Mouse (Mus musculus) intestine, embryonic 16.5 days (tissue): ENCODE results near the gene Shc3. TPM values are rescaled to one million over a fixed set of nuclear protein-coding genes. Genes with fewer than 3 reads are reported as not detected.

Experiments used
- ATAC-seq: fragments of 200-750 bp; cut with Nextera tagmentation; 2 replicates; pipeline ENCODE4 v1.8.0; 2017; ENCODE audit warnings: moderate TSS enrichment, moderate library complexity
- H3K27ac ChIP-seq: fragments of 300-500 bp; sonication (generic); 2 replicates; pipeline ENCODE4 v1.5.1; 2014; ENCODE audit warnings: mild to moderate bottlenecking, low read length
- H3K27me3 ChIP-seq: fragments of 300-500 bp; sonication (generic); replicated peaks from 2 replicates; pipeline ENCODE4 v1.6.1; 2014; ENCODE audit warnings: low read length, control low read depth, mixed read lengths; ENCODE audit not compliant: control insufficient read depth, insufficient read depth
- H3K36me3 ChIP-seq: fragments of 300-500 bp; sonication (generic); 2 replicates; pipeline ENCODE4 v1.6.1; 2014; ENCODE audit warnings: low read length, control low read depth; ENCODE audit not compliant: control insufficient read depth, insufficient read depth
- H3K4me1 ChIP-seq: fragments of 300-500 bp; sonication (generic); 2 replicates; pipeline ENCODE4 v1.6.1; 2014; ENCODE audit warnings: low read length, control low read depth, mixed read lengths; ENCODE audit not compliant: control insufficient read depth, insufficient read depth
- H3K4me2 ChIP-seq: fragments of 300-500 bp; sonication (generic); 2 replicates; pipeline ENCODE4 v1.6.1; 2014; ENCODE audit warnings: low read depth, low read length, control low read depth
- H3K4me3 ChIP-seq: fragments of 300-500 bp; sonication (generic); 2 replicates; pipeline ENCODE4 v1.5.1; 2014; ENCODE audit warnings: mild to moderate bottlenecking, low read length
- H3K9ac ChIP-seq: fragments of 300-500 bp; sonication (generic); 2 replicates; pipeline ENCODE4 v1.6.1; 2014; ENCODE audit warnings: low read depth, low read length
- H3K9me3 ChIP-seq: fragments of 300-500 bp; sonication (generic); 2 replicates; pipeline ENCODE4 v1.6.1; 2016; ENCODE audit warnings: low read length, control low read depth; ENCODE audit not compliant: control insufficient read depth
- WGBS: fragments of 180-500 bp; shearing (Covaris S2); extraction: QIAGEN DNeasy Blood & Tissue Kit; methylation state at CpG from one replicate; pipeline ENCODE4 v1.1.7; 2014; 5-methylcytosine and 5-hydroxymethylcytosine counted together
- polyA plus RNA-seq: library from polyadenylated mRNA; unstranded; fragments of >200 nt; fragmentation: Nextera tagmentation; extraction: Ambion mirVana; gene quantifications from 2 replicates; pipeline ENCODE4 v1.2.1, GENCODE M21; 2015

The Shc3 gene
- polyA plus RNA-seq, 1 experiment from 2014 or later = 0.07 TPM

GRCm38 (mm10) chr13:51437105-51438085 is 131.8 kb downstream of the Shc3 start:
- no peak for ATAC-seq
- Histone ChIP-seq H3K27me3 (no peaks in the 10 kb centered on the region), H3K4me3 (no peak overlapping the region), H3K4me1 (no peaks in the 10 kb centered on the region), H3K9me3 (no peaks in the 10 kb centered on the region), H3K4me2 (no peak overlapping the region), H3K36me3 (no peaks in the 10 kb centered on the region), H3K9ac (no peak overlapping the region), H3K27ac (no peak overlapping the region)
- 81% methylated on average over 14 of the region's 14 CpGs for WGBS

GRCm38 (mm10) chr13:51435146-51435545 is 134.1 kb downstream of the Shc3 start:
- no peaks in the 10 kb centered on the region for H3K9me3 ChIP-seq
- H3K4me3 ChIP-seq = no peak overlapping the region
- no peaks in the 10 kb centered on the region for H3K4me1 ChIP-seq
- 44% methylated on average over 2 of the region's 2 CpGs for WGBS
- no peak overlapping the region for H3K9ac ChIP-seq
- ATAC-seq = no peak
- H3K27me3 ChIP-seq = no peaks in the 10 kb centered on the region
- H3K36me3 ChIP-seq = no peaks in the 10 kb centered on the region
- no peak overlapping the region for H3K4me2 ChIP-seq
- no peak overlapping the region for H3K27ac ChIP-seq

GRCm38 (mm10) chr13:51434460-51434859 is 134.8 kb downstream of the Shc3 start:
- H3K27ac ChIP-seq = no peak overlapping the region
- ATAC-seq = no peak
- 60% methylated on average over 2 of the region's 2 CpGs for WGBS
- H3K9me3 ChIP-seq = no peaks in the 10 kb centered on the region
- H3K27me3 ChIP-seq = no peaks in the 10 kb centered on the region
- H3K4me3 ChIP-seq = no peak overlapping the region
- no peak overlapping the region for H3K4me2 ChIP-seq
- no peaks in the 10 kb centered on the region for H3K4me1 ChIP-seq
- H3K9ac ChIP-seq = no peak overlapping the region
- no peaks in the 10 kb centered on the region for H3K36me3 ChIP-seq

GRCm38 (mm10) chr13:51433371-51433770 is 135.8 kb downstream of the Shc3 start:
- Histone ChIP-seq H3K27me3 (no peaks in the 10 kb centered on the region), H3K9ac (no peak overlapping the region), H3K4me3 (no peak overlapping the region), H3K27ac (no peak overlapping the region), H3K4me1 (no peaks in the 10 kb centered on the region), H3K9me3 (no peaks in the 10 kb centered on the region), H3K4me2 (no peak overlapping the region), H3K36me3 (no peaks in the 10 kb centered on the region)
- ATAC-seq = no peak
- 63% methylated on average over 3 of the region's 3 CpGs for WGBS

- 90% methylated on average over 4 of the region's 4 CpGs for WGBS
- H3K36me3 ChIP-seq = no peaks in the 10 kb centered on the region
These were observed 143.4 kb downstream of the Shc3 start for GRCm38 (mm10) chr13:51425662-51426443.

GRCm38 (mm10) chr13:51424647-51425046 is 144.6 kb downstream of the Shc3 start:
- Histone ChIP-seq H3K4me1 (no peaks in the 10 kb centered on the region), H3K4me2 (no peak overlapping the region), H3K9ac (no peak overlapping the region), H3K27ac (no peak overlapping the region), H3K27me3 (no peaks in the 10 kb centered on the region), H3K36me3 (no peaks in the 10 kb centered on the region), H3K4me3 (no peak overlapping the region), H3K9me3 (no peaks in the 10 kb centered on the region)
- peak; percentile 48; the same call in 1 of the 2 replicates for ATAC-seq
- 20% methylated on average over 5 of the region's 5 CpGs for WGBS

More at GRCm38 (mm10) chr13:51425662-51426443, 143.4 kb downstream of the Shc3 start:
- H3K4me1 ChIP-seq = no peaks in the 10 kb centered on the region
- no peak overlapping the region for H3K4me3 ChIP-seq
- H3K4me2 ChIP-seq = no peak overlapping the region
- H3K27ac ChIP-seq = no peak overlapping the region
- no peak for ATAC-seq
- H3K9ac ChIP-seq = no peak overlapping the region
- H3K9me3 ChIP-seq = no peaks in the 10 kb centered on the region
- H3K27me3 ChIP-seq = no peaks in the 10 kb centered on the region

- Histone ChIP-seq H3K36me3 (no peaks in the 10 kb centered on the region), H3K9ac (no peak overlapping the region), H3K27ac (no peak overlapping the region), H3K4me1 (no peaks in the 10 kb centered on the region), H3K27me3 (no peaks in the 10 kb centered on the region), H3K4me3 (no peak overlapping the region), H3K9me3 (no peaks in the 10 kb centered on the region), H3K4me2 (no peak overlapping the region)
- no peak for ATAC-seq
- WGBS = 68% methylated on average over 9 of the region's 9 CpGs
These were observed 145.6 kb downstream of the Shc3 start for GRCm38 (mm10) chr13:51423647-51424046.

GRCm38 (mm10) chr13:51420861-51421260 is 148.4 kb downstream of the Shc3 start:
- Histone ChIP-seq H3K9ac (no peak overlapping the region), H3K27ac (no peak overlapping the region), H3K27me3 (no peaks in the 10 kb centered on the region), H3K4me1 (peaks cover 6% of the 10 kb centered on the region; the same call in 1 of the 2 replicates), H3K4me3 (no peak overlapping the region), H3K9me3 (no peaks in the 10 kb centered on the region), H3K4me2 (no peak overlapping the region), H3K36me3 (no peaks in the 10 kb centered on the region)
- ATAC-seq = no peak
- 86% methylated on average over 9 of the region's 9 CpGs for WGBS

GRCm38 (mm10) chr13:51419501-51419900 is 149.7 kb downstream of the Shc3 start:
- H3K4me1 ChIP-seq = peaks cover 6% of the 10 kb centered on the region; the same call in 1 of the 2 replicates
- no peak overlapping the region for H3K4me3 ChIP-seq
- no peak overlapping the region for H3K27ac ChIP-seq
- WGBS = 89% methylated on average over 15 of the region's 15 CpGs
- no peak overlapping the region for H3K4me2 ChIP-seq
- ATAC-seq = no peak
- H3K9me3 ChIP-seq = 0 out of 2 replicates have a peak, but pooled peaks cover 3% of the 10 kb centered on the region
- peaks cover 6% of the 10 kb centered on the region; the same call in 1 of the 2 replicates for H3K36me3 ChIP-seq
- H3K27me3 ChIP-seq = no peaks in the 10 kb centered on the region
- no peak overlapping the region for H3K9ac ChIP-seq
